Mouse (Mus musculus): ENCODE data around the gene Eci1. TPM values are rescaled to one million over a fixed set of nuclear protein-coding genes. Genes with fewer than 3 reads are reported as not detected.
A peak's percentile ranks its signal among the peaks of the same experiment; 100 is the strongest.

The Eci1 gene
- polyA plus RNA-seq, 1 experiment from 2014 or later, result 193 TPM

DNA sequence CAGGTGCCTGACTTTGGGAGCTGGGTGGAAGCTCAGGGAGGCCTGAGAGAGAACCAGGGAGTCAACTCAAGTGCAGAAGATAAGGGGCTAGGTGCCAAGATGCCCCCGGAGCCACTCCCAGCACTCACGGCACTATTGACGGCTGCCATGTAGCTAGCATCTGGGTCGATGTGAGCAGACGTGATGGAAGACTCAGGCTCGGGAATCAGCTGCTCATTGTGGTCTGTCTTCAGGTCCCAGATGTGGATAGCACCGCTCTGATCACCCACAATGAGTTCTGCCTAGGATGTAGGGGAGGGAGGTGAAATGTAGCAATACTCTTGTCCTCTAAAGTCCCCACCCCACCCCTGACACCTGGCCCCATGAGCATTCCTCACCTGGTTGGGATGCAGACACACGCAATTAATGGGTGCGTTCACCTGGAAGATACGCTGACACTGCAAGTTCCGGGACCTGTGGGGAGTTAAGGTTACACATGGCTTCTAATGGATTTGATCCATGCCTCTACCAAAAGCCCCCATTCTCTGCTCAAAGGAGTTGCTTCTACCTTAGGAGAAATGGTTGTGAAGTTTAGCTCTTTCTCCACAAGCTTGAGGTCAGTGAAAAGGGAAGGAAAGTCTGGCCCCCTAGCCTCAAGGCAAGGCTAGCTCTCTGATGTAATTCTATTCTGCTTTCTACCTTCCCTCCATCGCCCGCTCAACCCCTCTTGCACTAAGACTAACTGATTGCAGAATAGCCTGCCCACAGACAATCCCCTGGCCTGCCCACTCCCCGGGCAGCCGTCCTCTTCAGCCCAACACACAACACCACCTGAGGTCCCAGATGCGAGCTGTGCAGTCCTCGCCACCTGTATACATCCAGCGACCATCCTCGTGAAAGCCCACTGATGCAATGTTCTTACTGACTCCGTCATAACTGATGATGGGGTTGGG is 50.9 kb downstream of the Eci1 start:
- no peaks in the 10 kb centered on the region for H3K9me3 ChIP-seq (ENCODE audit: low read length)
- TF ChIP-seq CTCF (IDR thresholded peaks at IDR 0.05; ENCODE audit: low read depth) (no peak), EP300 (IDR thresholded peaks at IDR 0.05; ENCODE audit: low read depth) (no peak)
- DNase-seq, result no peak
- 85% methylated on average over 20 of the region's 20 CpGs for WGBS (ENCODE audit: insufficient replicate concordance)
- peaks cover 39% of the 10 kb centered on the region for H3K36me3 ChIP-seq (replicated peaks; ENCODE audit: insufficient read depth, low read length)
- ATAC-seq, result no peak
- peak overlapping the region; percentile 66 for H3K4me2 ChIP-seq (ENCODE audit: low read depth, low read length)
- H3K27me3 ChIP-seq (ENCODE audit: insufficient read depth, low read length), result no peaks in the 10 kb centered on the region
- peak overlapping the region; percentile 78 for H3K4me3 ChIP-seq (ENCODE audit: low read depth, low read length)
- H3K4me1 ChIP-seq (ENCODE audit: insufficient read depth), result peaks cover 15% of the 10 kb centered on the region
- peak overlapping the region; percentile 84 for H3K27ac ChIP-seq (ENCODE audit: low read depth)
- 0 out of 2 replicates have a peak overlapping the region, but pooled peaks have one; percentile 77 for H3K9ac ChIP-seq (replicated peaks)

DNA sequence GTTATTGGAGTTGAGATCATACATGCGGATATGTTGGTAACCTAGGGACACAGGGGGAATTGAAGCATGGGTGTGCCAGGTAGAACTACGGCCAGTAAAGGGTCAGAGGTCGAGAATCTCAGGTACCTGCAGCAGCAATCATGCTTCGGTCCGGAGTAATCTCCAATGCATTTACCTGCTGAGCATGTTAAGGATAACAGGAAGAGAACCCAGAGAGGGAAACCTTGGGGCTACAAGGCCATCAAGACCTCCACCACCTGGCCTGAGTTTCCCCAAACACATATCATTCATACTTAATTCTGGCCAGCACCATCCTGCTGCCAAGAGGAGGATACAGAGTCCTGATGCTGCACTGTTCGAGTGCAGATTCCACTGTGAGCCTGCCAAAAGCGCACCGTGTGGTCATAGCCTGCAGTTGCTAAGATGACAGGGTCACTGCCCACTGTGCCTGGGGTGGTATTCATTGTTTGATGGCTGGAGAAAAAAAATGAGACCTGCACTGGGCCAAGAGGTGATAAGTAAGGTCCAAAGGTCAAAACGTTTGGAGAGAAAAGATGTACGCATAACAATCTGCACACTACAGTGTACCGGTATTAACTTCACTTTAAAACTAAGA is 51.7 kb downstream of the Eci1 start:
- no peaks in the 10 kb centered on the region for H3K27me3 ChIP-seq (ENCODE audit: insufficient read depth, low read length)
- peak overlapping the region; percentile 84 for H3K27ac ChIP-seq (ENCODE audit: low read depth)
- no peak for ATAC-seq
- H3K9me3 ChIP-seq (ENCODE audit: low read length), result no peaks in the 10 kb centered on the region
- H3K4me2 ChIP-seq (ENCODE audit: low read depth, low read length), result peak overlapping the region; percentile 66
- H3K36me3 ChIP-seq (replicated peaks; ENCODE audit: insufficient read depth, low read length), result peaks cover 36% of the 10 kb centered on the region
- peak overlapping the region; percentile 78 for H3K4me3 ChIP-seq (ENCODE audit: low read depth, low read length)
- TF ChIP-seq CTCF (IDR thresholded peaks at IDR 0.05; ENCODE audit: low read depth) (no peak), EP300 (IDR thresholded peaks at IDR 0.05; ENCODE audit: low read depth) (no peak)
- peak overlapping the region; percentile 77 for H3K9ac ChIP-seq (replicated peaks)
- peaks cover 11% of the 10 kb centered on the region for H3K4me1 ChIP-seq (ENCODE audit: insufficient read depth)
- DNase-seq, result no peak
- WGBS (ENCODE audit: insufficient replicate concordance), result 40% methylated on average over 11 of the region's 11 CpGs

DNA sequence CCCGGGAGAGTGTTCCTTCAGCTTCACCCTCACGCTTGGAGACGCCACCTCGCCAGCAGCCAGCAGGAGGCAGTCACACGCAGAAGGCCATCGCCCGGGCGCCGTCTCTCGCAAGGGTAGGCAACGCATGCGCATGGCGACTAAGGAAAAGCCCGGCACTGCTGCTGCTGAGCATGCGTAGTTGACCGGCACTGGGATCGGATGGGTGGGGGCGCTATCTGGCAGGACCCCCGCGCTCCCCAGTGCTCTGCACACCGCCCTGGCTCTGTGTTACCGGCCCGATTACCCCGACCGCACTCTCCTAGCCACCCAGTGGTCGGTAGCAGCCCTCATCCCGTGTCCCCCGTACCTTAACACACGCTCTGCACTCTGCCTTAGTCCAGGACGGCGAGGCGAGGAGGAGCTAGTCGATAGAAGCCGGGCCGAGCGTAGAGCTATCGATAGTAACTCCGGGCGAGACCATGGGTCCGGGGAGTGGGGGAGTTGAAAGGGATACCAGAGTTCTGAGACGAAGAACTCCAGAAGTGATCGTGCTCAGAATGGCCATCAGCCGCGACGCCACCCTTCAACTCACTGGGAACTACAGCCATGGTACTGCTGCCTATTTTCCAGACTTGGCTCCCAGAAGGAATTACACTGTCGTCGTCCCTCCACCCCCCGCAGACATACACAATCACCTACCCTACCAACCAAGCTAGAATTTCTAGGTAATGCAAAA is 52.4 kb downstream of the Eci1 start, which contains the start of gene Mlst8:
Mlst8 (minus strand) TSS at position 416 of the 718 bp plus-strand sequence.
- Histone ChIP-seq H3K4me2 (ENCODE audit: low read depth, low read length) (peak within 1 kb of the TSS; percentile 66), H3K4me3 (ENCODE audit: low read depth, low read length) (peak within 1 kb of the TSS; percentile 78), H3K9me3 (ENCODE audit: low read length) (no peaks in the 10 kb centered on the region), H3K4me1 (ENCODE audit: insufficient read depth) (peaks cover 11% of the 10 kb centered on the region), H3K9ac (replicated peaks) (peak within 1 kb of the TSS; percentile 77), H3K27ac (ENCODE audit: low read depth) (peak within 1 kb of the TSS; percentile 84), H3K27me3 (ENCODE audit: insufficient read depth, low read length) (no peaks in the 10 kb centered on the region), H3K36me3 (replicated peaks; ENCODE audit: insufficient read depth, low read length) (peaks cover 34% of the 10 kb centered on the region)
- ATAC-seq, result peak; percentile 97
- peak; percentile 75 for TF ChIP-seq EP300 (IDR thresholded peaks at IDR 0.05; ENCODE audit: low read depth)
- peak; percentile 97 for TF ChIP-seq CTCF (IDR thresholded peaks at IDR 0.05; ENCODE audit: low read depth)
- DNase-seq, result peak; percentile 98
- WGBS (ENCODE audit: insufficient replicate concordance), result under 1% methylated on average over 48 of the region's 48 CpGs

DNA sequence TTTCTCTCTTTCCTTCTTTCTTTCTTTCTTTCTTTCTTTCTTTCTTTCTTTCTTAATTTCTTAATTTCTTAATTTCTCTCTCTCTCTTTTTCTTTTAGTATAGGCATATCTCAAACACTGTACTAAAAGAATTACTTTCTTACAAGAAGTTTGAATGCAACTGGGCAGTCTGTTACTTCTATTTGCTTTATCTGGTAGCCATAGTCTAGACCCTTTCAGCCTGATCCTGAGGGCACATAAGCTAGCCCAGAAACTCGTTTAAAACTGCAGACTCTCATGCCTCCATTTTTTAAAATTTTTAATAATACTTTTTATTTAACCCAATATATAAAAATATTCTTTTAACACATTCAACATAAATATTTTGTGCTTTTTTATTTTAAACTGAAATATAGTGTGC is 53.0 kb downstream of the Eci1 start:
- no peak for ATAC-seq
- peak overlapping the region; percentile 66 for H3K4me2 ChIP-seq (ENCODE audit: low read depth, low read length)
- H3K4me3 ChIP-seq (ENCODE audit: low read depth, low read length), result peak overlapping the region; percentile 78
- H3K27ac ChIP-seq (ENCODE audit: low read depth), result no peak overlapping the region
- no peak overlapping the region; the same call in 1 of the 2 replicates for H3K9ac ChIP-seq (replicated peaks)
- H3K9me3 ChIP-seq (ENCODE audit: low read length), result no peaks in the 10 kb centered on the region
- no peak for DNase-seq
- H3K36me3 ChIP-seq (replicated peaks; ENCODE audit: insufficient read depth, low read length), result peaks cover 28% of the 10 kb centered on the region
- H3K4me1 ChIP-seq (ENCODE audit: insufficient read depth), result peaks cover 11% of the 10 kb centered on the region
- TF ChIP-seq CTCF (IDR thresholded peaks at IDR 0.05; ENCODE audit: low read depth) (no peak), EP300 (IDR thresholded peaks at IDR 0.05; ENCODE audit: low read depth) (no peak)
- WGBS (ENCODE audit: insufficient replicate concordance), result 20% methylated on average over 1 of the region's 1 CpGs
- no peaks in the 10 kb centered on the region for H3K27me3 ChIP-seq (ENCODE audit: insufficient read depth, low read length)

DNA sequence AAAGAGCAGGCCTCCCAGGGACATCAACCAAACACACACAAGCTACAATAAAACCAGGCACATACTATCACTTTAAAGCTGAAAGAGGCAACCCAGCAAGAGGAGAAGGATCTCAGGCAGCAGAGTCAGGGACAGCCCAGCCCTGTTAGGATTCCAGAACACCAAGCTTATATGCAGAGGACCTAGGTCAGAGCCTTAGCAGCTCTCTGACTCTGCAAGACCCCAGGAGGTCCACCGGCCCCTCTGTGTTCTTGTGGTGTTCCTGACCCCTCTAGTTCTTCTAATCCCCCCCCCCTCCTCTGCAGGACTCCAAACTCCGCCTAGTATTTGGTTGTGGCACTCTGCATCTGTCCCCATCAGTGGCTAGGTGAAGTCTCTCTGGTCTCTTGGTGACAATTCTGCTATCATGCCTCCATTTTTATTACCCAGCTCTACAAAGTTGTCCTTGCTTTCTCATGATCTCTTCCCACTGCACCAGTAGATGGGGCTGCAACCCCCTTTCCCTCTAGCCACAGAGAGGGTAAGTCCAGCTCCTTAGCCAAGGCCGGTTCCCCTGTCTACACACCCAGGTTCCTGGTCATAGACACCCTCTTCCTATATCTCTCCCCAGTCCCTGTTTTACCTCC is 53.9 kb downstream of the Eci1 start:
- no peak overlapping the region for H3K27ac ChIP-seq (ENCODE audit: low read depth)
- DNase-seq, result no peak
- H3K9me3 ChIP-seq (ENCODE audit: low read length), result no peaks in the 10 kb centered on the region
- H3K27me3 ChIP-seq (ENCODE audit: insufficient read depth, low read length), result no peaks in the 10 kb centered on the region
- H3K4me1 ChIP-seq (ENCODE audit: insufficient read depth), result peaks cover 11% of the 10 kb centered on the region
- no peak overlapping the region for H3K4me2 ChIP-seq (ENCODE audit: low read depth, low read length)
- ATAC-seq, result no peak
- peaks cover 19% of the 10 kb centered on the region for H3K36me3 ChIP-seq (replicated peaks; ENCODE audit: insufficient read depth, low read length)
- no peak overlapping the region for H3K4me3 ChIP-seq (ENCODE audit: low read depth, low read length)
- 53% methylated on average over 3 of the region's 3 CpGs for WGBS (ENCODE audit: insufficient replicate concordance)
- TF ChIP-seq CTCF (IDR thresholded peaks at IDR 0.05; ENCODE audit: low read depth) (peak; percentile 44), EP300 (IDR thresholded peaks at IDR 0.05; ENCODE audit: low read depth) (no peak)
- no peak overlapping the region for H3K9ac ChIP-seq (replicated peaks)
